Mouse (Mus musculus): Measurements from ENCODE around the gene Ifit1. TPM values are rescaled to one million over a fixed set of nuclear protein-coding genes. Genes with fewer than 3 reads are reported as not detected.

The Ifit1 gene
- polyA plus RNA-seq, 1 experiment from 2014 or later: 0.35 TPM

DNA sequence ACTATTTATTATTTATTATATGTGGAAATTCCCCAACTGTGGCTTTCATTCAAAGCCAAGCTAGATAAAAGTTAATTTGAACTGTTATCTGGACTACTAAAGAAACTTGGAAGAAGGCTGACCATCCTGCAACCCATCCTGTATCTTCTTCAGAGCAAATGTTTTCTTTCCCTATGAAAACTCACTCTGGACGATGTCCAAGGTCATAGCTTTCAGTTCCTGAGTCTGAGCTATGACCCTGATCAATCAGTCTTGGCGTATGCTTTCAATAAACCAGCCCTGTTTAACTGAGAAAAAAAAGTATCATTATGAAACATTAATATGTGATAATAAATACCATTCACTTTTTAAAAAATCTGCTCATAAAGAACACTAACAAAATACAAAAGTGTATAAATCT is 56.8 kb downstream of the Ifit1 start:
- Histone ChIP-seq H3K4me1 (ENCODE audit: control insufficient read depth, insufficient read depth, low read length) (no peaks in the 10 kb centered on the region), H3K27me3 (ENCODE audit: control insufficient read depth, insufficient read depth, low read length) (no peaks in the 10 kb centered on the region), H3K9ac (ENCODE audit: low read length) (no peak overlapping the region), H3K4me2 (ENCODE audit: low read depth, severe bottlenecking) (no peak overlapping the region), H3K9me3 (ENCODE audit: control insufficient read depth, low read length) (no peaks in the 10 kb centered on the region), H3K27ac (replicated peaks; ENCODE audit: low read depth, low read length) (no peak overlapping the region), H3K4me3 (ENCODE audit: low read depth, low read length) (no peak overlapping the region), H3K36me3 (ENCODE audit: control insufficient read depth, insufficient read depth, low read length) (no peaks in the 10 kb centered on the region)
- DNase-seq (ENCODE audit: low spot score): no peak
- 72% methylated on average over 2 of the region's 2 CpGs for WGBS
- ATAC-seq (ENCODE audit: insufficient number of reproducible peaks, low FRiP score, low TSS enrichment, low read depth): no peak

DNA sequence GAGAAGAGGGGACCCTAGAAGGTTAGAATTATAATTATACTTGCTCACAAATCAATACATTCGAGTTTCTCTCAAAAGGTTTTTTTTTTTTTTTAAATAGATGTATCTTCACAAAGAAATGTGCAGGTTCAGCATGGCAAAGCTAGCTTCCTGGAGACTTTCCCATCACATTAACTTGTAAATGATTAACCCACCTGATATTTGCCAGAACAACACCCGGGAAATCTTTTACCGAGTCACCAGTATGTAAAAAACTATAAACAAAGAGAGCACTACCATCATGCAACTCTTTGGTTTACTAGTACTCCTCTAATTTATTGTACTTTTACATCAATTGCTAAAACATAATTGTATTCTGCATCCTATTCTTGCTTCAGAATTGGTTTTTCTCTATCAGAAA is 57.8 kb downstream of the Ifit1 start:
- ATAC-seq (ENCODE audit: insufficient number of reproducible peaks, low FRiP score, low TSS enrichment, low read depth) (no peak), DNase-seq (ENCODE audit: low spot score) (no peak)
- no peak overlapping the region for H3K4me3 ChIP-seq (ENCODE audit: low read depth, low read length)
- no peak overlapping the region for H3K27ac ChIP-seq (replicated peaks; ENCODE audit: low read depth, low read length)
- no peak overlapping the region for H3K4me2 ChIP-seq (ENCODE audit: low read depth, severe bottlenecking)
- H3K36me3 ChIP-seq (ENCODE audit: control insufficient read depth, insufficient read depth, low read length): no peaks in the 10 kb centered on the region
- no peaks in the 10 kb centered on the region for H3K9me3 ChIP-seq (ENCODE audit: control insufficient read depth, low read length)
- no peak overlapping the region for H3K9ac ChIP-seq (ENCODE audit: low read length)
- H3K27me3 ChIP-seq (ENCODE audit: control insufficient read depth, insufficient read depth, low read length): no peaks in the 10 kb centered on the region
- 87% methylated on average over 3 of the region's 3 CpGs for WGBS
- no peaks in the 10 kb centered on the region for H3K4me1 ChIP-seq (ENCODE audit: control insufficient read depth, insufficient read depth, low read length)

DNA sequence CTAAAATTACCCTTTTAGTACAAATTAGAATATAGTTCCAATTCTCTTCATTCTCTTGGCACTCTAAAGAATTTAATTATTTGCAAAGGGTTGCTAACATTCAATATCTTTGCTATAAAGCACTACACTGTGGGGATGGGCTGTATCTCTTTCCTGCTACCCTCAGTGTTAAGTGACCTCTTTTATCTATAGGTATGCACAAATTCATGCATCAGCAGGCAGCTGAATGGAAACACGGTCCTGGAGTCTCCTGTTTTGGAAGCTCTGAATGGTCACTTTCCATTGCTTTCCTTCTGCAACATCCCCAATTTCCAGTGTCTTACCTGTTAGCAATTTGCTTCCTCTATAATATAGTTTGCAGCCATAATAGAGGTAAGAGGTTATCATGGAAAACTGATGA is 58.2 kb downstream of the Ifit1 start:
- Histone ChIP-seq H3K4me1 (ENCODE audit: control insufficient read depth, insufficient read depth, low read length) (no peaks in the 10 kb centered on the region), H3K9me3 (ENCODE audit: control insufficient read depth, low read length) (no peaks in the 10 kb centered on the region), H3K9ac (ENCODE audit: low read length) (no peak overlapping the region), H3K27ac (replicated peaks; ENCODE audit: low read depth, low read length) (no peak overlapping the region), H3K27me3 (ENCODE audit: control insufficient read depth, insufficient read depth, low read length) (no peaks in the 10 kb centered on the region), H3K4me3 (ENCODE audit: low read depth, low read length) (no peak overlapping the region), H3K36me3 (ENCODE audit: control insufficient read depth, insufficient read depth, low read length) (no peaks in the 10 kb centered on the region), H3K4me2 (ENCODE audit: low read depth, severe bottlenecking) (no peak overlapping the region)
- DNase-seq (ENCODE audit: low spot score): no peak
- no peak for ATAC-seq (ENCODE audit: insufficient number of reproducible peaks, low FRiP score, low TSS enrichment, low read depth)
- 68% methylated on average over 1 of the region's 1 CpGs for WGBS

DNA sequence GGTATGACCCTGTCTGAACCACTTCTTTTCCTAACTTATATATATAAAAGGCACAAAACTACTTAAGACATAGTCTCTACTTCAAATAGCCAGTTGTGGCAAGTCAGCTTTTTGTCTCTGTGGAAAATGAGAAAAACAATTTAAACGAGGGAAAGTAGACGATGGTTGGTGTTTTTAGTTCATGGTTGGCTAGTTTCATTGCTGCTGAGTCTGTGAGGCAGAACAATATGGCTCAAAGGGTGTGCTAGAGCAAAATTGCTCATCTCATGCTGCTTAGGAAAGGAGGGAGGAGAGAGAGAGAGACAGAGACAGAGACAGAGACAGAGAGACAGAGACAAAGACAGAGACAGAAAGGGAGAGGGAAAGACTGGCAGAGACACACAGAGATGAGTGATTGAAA is 58.6 kb downstream of the Ifit1 start:
- DNase-seq (ENCODE audit: low spot score) (no peak), ATAC-seq (ENCODE audit: insufficient number of reproducible peaks, low FRiP score, low TSS enrichment, low read depth) (no peak)
- no peak overlapping the region for H3K9ac ChIP-seq (ENCODE audit: low read length)
- no peaks in the 10 kb centered on the region for H3K4me1 ChIP-seq (ENCODE audit: control insufficient read depth, insufficient read depth, low read length)
- H3K4me2 ChIP-seq (ENCODE audit: low read depth, severe bottlenecking): no peak overlapping the region
- H3K27me3 ChIP-seq (ENCODE audit: control insufficient read depth, insufficient read depth, low read length): no peaks in the 10 kb centered on the region
- H3K9me3 ChIP-seq (ENCODE audit: control insufficient read depth, low read length): no peaks in the 10 kb centered on the region
- no peak overlapping the region for H3K4me3 ChIP-seq (ENCODE audit: low read depth, low read length)
- 83% methylated on average over 2 of the region's 2 CpGs for WGBS
- H3K36me3 ChIP-seq (ENCODE audit: control insufficient read depth, insufficient read depth, low read length): no peaks in the 10 kb centered on the region
- no peak overlapping the region for H3K27ac ChIP-seq (replicated peaks; ENCODE audit: low read depth, low read length)

Other genes with a start within 250 kb of the Ifit1 start
- 2.5 and 2.7 TPM in 2 replicates for gene Ch25h, start 165.7 kb upstream of the Ifit1 start, polyA plus RNA-seq (2014; fragmentation: Nextera tagmentation; extraction: Ambion mirVana)
- 25.6 and 26.0 TPM in 2 replicates for gene Lipa, start 113.4 kb upstream of the Ifit1 start, polyA plus RNA-seq (2014; fragmentation: Nextera tagmentation; extraction: Ambion mirVana)
- gene Ifit2, start 90.2 kb upstream of the Ifit1 start, polyA plus RNA-seq (2014; fragmentation: Nextera tagmentation; extraction: Ambion mirVana): 6.7 and 8.7 TPM in 2 replicates
- 0.40 and 1.3 TPM in 2 replicates for gene Ifit3, start 57.3 kb upstream of the Ifit1 start, polyA plus RNA-seq (2014; fragmentation: Nextera tagmentation; extraction: Ambion mirVana)
- 0.13 and 0.14 TPM in 2 replicates for gene Ifit1bl1, start 38.9 kb upstream of the Ifit1 start, polyA plus RNA-seq (2014; fragmentation: Nextera tagmentation; extraction: Ambion mirVana)
- gene Ifit3b, start 32.9 kb upstream of the Ifit1 start, polyA plus RNA-seq (2014; fragmentation: Nextera tagmentation; extraction: Ambion mirVana): 0.11 TPM in 1 of 2 replicates, not detected in the other
- 0.07 TPM in 1 of 2 replicates, not detected in the other for gene Ifit1bl2, start 128 bp upstream of the Ifit1 start, polyA plus RNA-seq (2014; fragmentation: Nextera tagmentation; extraction: Ambion mirVana)
- 0.44 and 0.85 TPM in 2 replicates for gene Slc16a12, start 106.4 kb downstream of the Ifit1 start, polyA plus RNA-seq (2014; fragmentation: Nextera tagmentation; extraction: Ambion mirVana)
- gene Pank1, start 238.6 kb downstream of the Ifit1 start, polyA plus RNA-seq (2014; fragmentation: Nextera tagmentation; extraction: Ambion mirVana): 10.4 and 10.8 TPM in 2 replicates

Data from limb, embryonic 11.5 days (tissue).